Mouse (Mus musculus) MEL (cell line): ENCODE measurements at regions not wholly inside any gene's neighbourhood (a gene's known extent, or its start where the extent isn't known, plus 50 kb on each side); places are given as distances from the start of the nearest gene placed in this dataset.

Experiments used
- ETS1 ChIP-seq: IDR thresholded peaks from 2 replicates; pipeline ENCODE4 v1.6.1; 2012; ENCODE audit warnings: low read depth, mild to moderate bottlenecking, inconsistent platforms, low read length, improper control_type of control experiment, moderate library complexity
- GATA1 ChIP-seq: IDR thresholded peaks from 2 replicates; pipeline ENCODE4 v1.6.1; 2011; ENCODE audit warnings: low read depth, low read length, improper control_type of control experiment
- JUND ChIP-seq: IDR thresholded peaks from 2 replicates; pipeline ENCODE4 v1.6.1; 2011; ENCODE audit warnings: low read depth, mild to moderate bottlenecking, improper control_type of control experiment, low read length
- MYB ChIP-seq: IDR thresholded peaks from 2 replicates; pipeline ENCODE4 v1.6.1; 2011; ENCODE audit warnings: mild to moderate bottlenecking, low read depth, low read length, improper control_type of control experiment
- POLR2A ChIP-seq, 2 experiments: IDR thresholded peaks; 2 replicates each; pipeline ENCODE4 v1.6.1; 2011 to 2012; ENCODE audit warnings: low read length in 2 of 2, mild to moderate bottlenecking in 2 of 2, control low read depth in 1 of 2, improper control_type of control experiment in 1 of 2, low read depth in 1 of 2, moderate library complexity in 1 of 2; ENCODE audit not compliant: control insufficient read depth in 1 of 2, insufficient read depth in 1 of 2, poor library complexity in 1 of 2
- POLR2AphosphoS2 ChIP-seq: IDR thresholded peaks from 2 replicates; pipeline ENCODE4 v1.6.1; 2011; ENCODE audit warnings: low read length, improper control_type of control experiment
- POLR2AphosphoS5 ChIP-seq: IDR thresholded peaks from 2 replicates; pipeline ENCODE4 v1.6.1; 2012; ENCODE audit warnings: low read depth, borderline replicate concordance, mild to moderate bottlenecking, inconsistent platforms, low read length, moderate library complexity, mixed read lengths
- SIN3A ChIP-seq: IDR thresholded peaks from 2 replicates; pipeline ENCODE4 v1.6.1; 2012; ENCODE audit warnings: low read length, improper control_type of control experiment, inconsistent platforms
- TAL1 ChIP-seq: IDR thresholded peaks from 2 replicates; pipeline ENCODE4 v1.6.1; 2012; ENCODE audit warnings: mild to moderate bottlenecking, inconsistent platforms, low read length, moderate library complexity, mixed read lengths
- ZC3H11A ChIP-seq: IDR thresholded peaks from 2 replicates; pipeline ENCODE4 v1.6.1; 2012; ENCODE audit warnings: low read depth, mild to moderate bottlenecking, inconsistent platforms, low read length, improper control_type of control experiment
- ZKSCAN1 ChIP-seq: IDR thresholded peaks from 2 replicates; pipeline ENCODE4 v1.6.1; 2012; ENCODE audit warnings: low read depth, mild to moderate bottlenecking, inconsistent platforms, low read length, improper control_type of control experiment, moderate library complexity

- TF ChIP-seq SIN3A: no peak
- no peak for TF ChIP-seq GATA1
- TF ChIP-seq JUND: no peak
- no peak for TF ChIP-seq POLR2A (IDR thresholded peaks at IDR 0.05; ENCODE audit: control insufficient read depth in 1 of 2, insufficient read depth in 1 of 2, low read depth in 1 of 2, low read length in 2 of 2, poor library complexity in 1 of 2)
- TF ChIP-seq ZC3H11A: no peak
- TF ChIP-seq POLR2AphosphoS5: no peak
- no peak for TF ChIP-seq ETS1
- no peak for TF ChIP-seq TAL1
- TF ChIP-seq ZKSCAN1: no peak
- TF ChIP-seq MYB: no peak
- TF ChIP-seq POLR2AphosphoS2: no peak
Observed at GRCm38 (mm10) chr16:76626142-76626541, 252.5 kb upstream of the Nrip1 start.
